Mouse (Mus musculus) kidney, postnatal 14 days (tissue): Measurements from ENCODE around the gene Crtc3.

ENCODE experiments used
- DNase-seq: peaks from one replicate; pipeline ENCODE4 v3.0.0; 2022; ENCODE audit warnings: mixed read lengths

Crtc3 gene

GRCm38 (mm10) chr7:80589054-80589746, 99.5 kb downstream of the Crtc3 start:
- no peak for DNase-seq

DNA sequence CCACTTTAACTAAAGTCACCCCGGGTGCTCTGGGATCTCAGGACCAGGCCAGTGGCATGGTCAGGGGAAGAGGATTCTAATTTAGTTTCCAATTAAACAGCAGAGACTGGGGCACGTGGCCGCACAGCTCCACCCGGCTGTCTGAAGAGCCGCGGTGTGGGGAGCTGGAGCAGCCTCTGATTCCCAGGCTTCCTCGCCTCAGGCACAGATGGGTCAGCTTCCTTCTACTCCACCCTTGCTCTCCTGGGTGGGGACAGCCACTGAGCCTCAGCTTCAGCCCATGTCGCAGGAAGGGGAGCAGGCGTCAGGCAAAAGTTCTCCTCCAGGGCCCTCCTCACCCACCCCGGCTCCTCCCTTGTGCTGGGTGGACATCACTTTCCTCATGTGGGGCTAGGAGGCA, 101.0 kb downstream of the Crtc3 start:
- DNase-seq: peak; percentile 29

- DNase-seq: peak; percentile 73
These were observed 101.7 kb downstream of the Crtc3 start for GRCm38 (mm10) chr7:80586681-80587660.

- DNase-seq: peak; percentile 17
These were observed 102.5 kb downstream of the Crtc3 start for GRCm38 (mm10) chr7:80586161-80586560.

DNA sequence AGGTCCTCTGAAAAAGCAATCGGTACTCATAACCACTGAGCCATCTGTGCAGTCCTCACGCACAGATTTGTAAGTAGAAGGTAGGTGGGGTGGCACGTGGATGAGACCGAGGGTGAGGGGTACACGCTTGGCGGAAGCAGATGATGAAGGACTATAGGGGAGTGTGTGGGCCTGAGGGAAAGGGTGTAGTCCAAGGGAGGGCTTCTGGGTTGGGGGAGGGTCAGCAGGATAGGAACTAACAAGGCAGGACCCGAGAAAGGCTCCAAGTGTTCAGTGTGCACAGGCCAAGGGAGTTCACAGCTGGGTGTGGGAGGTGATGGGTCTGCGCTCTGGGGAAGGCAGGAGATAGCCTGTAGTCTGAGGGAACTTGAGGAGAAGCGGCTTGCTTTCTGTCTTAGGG, 103.3 kb downstream of the Crtc3 start:
- DNase-seq: no peak

DNA sequence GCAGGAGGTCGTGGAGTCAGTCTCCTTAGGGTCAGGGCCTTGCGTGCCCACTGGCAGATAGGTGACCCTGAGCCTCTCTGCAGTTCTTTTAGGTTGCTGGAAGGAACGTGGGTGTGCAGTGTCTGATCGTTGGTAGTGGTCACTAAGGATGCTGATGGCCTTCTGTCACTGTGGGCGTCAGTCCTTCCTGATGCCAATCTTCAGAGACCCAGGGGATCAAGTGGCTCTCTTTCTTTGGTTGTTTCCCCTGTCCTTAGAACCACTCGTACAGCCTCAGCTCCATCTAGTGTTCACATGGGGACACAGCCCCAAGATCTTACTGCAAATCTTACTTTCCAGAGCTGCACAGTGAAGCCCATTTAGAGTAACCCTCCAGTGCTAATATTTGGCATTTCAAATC, 104.7 kb downstream of the Crtc3 start:
- DNase-seq: peak; percentile 69

DNA sequence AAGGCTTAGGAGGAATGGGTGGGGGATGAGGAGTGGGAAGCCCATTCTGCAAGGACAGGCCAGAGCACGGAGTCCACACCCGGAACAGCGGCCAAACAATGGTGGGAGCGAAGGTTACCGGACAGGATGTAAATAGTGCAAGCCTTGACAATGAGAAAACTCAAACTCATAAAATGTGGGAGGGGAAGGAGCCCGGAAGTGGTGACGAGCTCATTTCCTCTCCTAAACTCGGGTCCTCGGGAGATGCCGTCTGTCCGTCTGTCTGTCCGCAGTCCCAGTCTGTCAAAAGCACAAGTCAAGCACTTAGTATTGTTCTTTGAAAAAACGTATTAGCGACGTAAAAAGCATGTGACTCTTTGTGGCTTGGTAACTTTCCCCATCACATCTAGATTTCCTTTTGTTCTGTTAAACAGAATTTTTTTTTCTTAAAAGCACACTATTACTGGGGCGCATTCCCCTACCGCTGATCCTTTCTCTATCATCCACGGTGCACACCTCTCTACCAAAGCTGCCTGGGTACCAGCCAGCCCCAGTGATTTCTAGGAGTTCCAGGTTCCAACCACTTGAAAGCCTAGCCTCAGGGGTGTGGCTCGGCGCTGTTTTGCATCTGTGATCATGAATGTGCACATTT, 105.7 kb downstream of the Crtc3 start:
- peak; percentile 79 for DNase-seq

- peak; percentile 54 for DNase-seq
These were observed 108.3 kb downstream of the Crtc3 start for GRCm38 (mm10) chr7:80580368-80580767.

DNA sequence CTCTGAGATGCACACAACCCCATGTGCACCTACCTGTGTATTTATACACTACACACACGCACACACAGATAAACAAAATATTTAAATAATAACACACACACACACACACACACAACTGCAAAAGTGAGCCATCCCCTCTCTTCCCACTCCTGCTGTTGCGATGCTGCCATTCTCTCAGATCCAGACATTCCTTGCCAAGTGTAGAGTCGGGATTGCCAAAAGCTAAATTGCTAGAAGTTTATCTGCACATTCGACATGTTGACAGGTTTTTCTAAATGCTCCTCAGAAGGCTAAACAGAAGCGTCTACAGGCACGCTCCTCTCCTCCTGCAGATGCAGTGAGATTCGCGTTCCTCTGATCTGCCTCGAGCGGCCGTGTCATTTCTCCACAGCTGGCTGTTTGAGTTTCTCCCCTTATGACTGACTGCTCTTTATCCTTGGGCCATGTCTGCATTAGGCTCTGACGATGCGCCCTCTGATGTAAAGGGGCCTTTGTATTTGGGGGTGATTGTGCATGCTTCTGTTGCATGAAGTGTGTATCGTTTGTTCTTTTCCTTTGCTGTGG, 111.2 kb downstream of the Crtc3 start:
- DNase-seq: no peak

DNA sequence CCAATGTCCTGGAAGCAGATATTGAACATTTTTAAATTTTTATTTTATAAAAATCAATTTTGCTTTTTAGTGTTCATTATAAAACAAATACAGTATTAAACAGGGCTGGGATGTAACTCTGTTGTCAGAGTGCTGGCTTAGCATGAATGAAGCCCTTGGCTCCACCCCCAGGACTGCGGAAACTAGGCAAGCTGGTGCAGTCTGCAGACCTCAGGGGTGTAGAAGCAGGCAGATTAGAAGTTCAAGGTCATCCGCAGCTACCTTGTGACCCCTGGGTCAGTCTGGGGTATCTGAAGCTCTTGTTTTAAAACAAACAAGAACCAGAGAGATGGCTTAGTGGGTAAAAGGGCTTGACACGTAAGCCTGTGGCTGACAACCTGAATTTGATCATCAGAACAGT, 112.1 kb downstream of the Crtc3 start:
- no peak for DNase-seq

- no peak for DNase-seq
These were observed 112.9 kb downstream of the Crtc3 start for GRCm38 (mm10) chr7:80575750-80576149.

DNA sequence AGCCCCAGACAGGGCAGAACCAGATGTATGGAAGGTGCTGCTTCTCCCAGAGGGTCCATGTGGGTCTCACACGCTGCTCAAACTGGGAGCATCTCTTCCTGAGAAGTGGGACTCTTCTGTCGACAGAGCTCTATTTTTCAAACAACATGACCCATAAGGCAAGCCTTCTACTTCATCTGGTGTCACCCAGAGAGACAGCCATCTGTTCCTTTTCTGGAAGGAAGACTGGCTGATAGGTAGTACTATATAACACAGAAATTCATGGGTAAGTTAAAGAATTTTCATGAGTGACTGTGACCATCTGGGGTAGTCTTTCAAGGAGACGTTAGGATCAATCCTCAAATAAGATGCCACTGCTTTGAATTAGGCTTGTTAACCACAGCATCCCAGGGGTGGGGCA, 115.6 kb downstream of the Crtc3 start:
- DNase-seq: no peak

DNA sequence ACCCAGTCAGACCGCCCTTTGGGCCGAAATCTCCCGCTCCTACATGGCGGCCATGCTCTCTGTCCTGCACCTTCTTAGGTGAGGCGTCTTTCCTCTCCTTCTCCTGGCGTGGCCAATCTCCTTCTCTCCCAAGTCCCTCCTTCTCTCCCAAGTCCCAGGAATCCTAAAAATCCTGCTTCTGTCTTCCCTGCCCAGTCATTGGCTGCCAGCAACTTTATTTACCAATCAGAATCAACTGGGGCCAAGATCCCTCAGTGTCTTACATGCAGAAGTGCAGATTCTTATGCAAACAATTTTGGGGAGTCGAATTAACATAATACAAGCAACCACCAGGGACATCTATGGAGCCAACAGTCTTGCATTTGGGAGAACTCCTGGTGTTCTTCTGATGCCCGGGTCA, 120.7 kb downstream of the Crtc3 start:
- DNase-seq: no peak

DNA sequence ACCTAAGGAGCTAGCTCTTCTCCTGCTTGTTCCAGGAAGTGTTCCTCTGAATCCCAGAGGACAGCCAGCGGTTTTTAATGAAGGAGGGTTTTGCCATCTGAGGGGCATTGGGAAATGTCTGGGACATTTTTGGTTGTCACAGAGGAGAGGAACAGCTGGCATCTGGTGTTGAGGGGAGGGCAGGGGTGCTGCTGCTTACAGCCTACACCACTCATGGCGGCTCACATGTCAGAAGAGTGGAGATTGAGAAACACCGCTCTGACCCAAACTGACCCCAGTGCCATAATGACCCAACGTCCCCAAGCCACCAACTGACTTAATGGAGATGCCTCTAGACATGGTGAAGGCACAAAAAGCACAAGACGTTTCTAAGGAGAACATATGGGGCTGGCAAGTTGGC, 126.7 kb downstream of the Crtc3 start:
- no peak for DNase-seq

DNA sequence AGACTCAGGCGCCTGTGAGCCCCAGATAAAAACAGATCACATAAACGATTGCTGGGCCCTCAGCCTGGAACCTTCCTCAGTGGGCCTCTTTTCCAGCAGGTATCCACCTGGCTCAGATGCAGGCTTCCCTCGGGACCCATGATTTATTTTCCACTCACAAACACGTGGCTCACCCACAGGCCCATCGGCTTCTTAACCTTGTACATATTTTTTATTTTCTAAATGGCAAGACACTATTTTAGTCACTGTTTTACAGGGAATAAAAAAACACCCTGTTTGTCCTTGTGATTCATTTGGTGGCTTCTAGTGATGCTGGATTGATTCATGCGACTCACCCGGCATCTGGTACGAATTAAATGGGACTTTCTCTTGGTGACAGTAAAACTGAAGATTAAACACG, 127.4 kb downstream of the Crtc3 start:
- no peak for DNase-seq

- no peak for DNase-seq
These were observed 130.1 kb downstream of the Crtc3 start for GRCm38 (mm10) chr7:80558572-80558971.

DNA sequence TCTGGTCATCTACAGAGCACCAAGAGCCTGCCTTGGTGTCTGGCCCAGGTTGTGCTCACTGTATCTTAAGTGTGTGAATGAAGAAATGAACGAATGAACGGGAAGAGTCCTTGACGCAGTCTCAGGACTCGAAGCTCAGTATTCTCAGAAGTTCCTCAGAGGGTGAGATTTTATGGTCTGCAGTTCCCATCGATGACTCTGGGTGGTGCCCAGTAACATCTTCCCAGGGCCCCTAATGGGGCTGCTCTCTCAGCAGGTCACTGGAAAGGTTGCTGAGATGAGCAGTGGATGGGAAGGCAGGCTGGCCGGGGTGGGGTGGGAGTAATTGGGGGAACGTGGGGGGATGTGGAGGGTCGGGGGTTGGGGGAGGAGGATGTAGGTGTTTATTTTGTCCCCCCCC, 130.6 kb downstream of the Crtc3 start:
- no peak for DNase-seq

DNA sequence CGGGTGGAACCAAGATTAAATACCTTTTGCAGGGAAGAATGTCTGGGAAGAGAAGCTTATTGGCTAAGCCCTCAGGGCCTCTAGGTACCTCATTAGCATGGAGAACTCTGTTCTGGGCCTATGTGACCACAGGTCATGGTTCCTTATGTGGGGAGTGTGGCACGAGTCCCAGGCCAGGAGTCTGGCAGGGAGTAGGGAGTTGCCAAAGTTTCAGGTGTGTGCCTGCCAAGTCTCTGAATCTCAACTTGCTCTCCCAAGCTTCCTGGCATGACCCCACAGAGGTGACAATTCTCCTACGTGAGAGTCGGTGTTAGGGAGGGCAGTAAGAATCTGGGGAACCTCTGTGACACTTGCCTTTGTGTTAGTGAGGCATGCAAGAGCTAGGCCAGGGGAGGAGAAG, 131.5 kb downstream of the Crtc3 start:
- no peak for DNase-seq

GRCm38 (mm10) chr7:80556166-80556565, 132.5 kb downstream of the Crtc3 start:
- DNase-seq: peak; percentile 29

DNA sequence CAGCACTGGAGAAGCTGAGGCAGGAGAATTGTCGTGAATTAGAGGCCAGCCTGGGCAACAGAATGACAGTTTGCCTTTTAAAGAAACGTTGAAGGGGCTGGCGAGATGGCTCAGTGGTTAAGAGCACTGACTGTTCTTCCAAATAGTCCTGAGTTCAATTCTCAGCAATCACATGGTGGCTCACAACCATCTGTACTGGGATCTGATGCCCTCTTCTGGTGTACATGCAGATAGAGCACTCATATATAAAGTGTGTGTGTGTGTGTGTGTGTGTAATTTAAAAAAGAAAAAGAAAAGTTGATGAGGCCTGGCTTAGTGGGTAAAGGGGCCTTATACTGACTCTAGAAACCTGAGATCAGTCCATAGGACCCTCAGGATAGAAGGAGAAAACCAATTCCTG, 133.5 kb downstream of the Crtc3 start:
- DNase-seq: no peak

GRCm38 (mm10) chr7:80554180-80555021, 134.3 kb downstream of the Crtc3 start:
- DNase-seq: peak; percentile 58
